Mouse (Mus musculus): ENCODE data around the gene Rmnd5b.

GRCm38 (mm10) chr11:51670846-51671245 lies 35.1 kb upstream of the Rmnd5b start:
- TF ChIP-seq CTCF (IDR thresholded peaks at IDR 0.05; ENCODE audit: borderline replicate concordance, control insufficient read depth, extremely low read depth, insufficient read depth, low read length, poor library complexity): no peak
- TF ChIP-seq POLR2A (IDR thresholded peaks at IDR 0.05; ENCODE audit: control insufficient read depth, extremely low read depth, insufficient read depth, low read length, poor library complexity): no peak

Data from thymus, adult 2 months (tissue).